Mouse (Mus musculus): Measurements from ENCODE around the gene Jak1.

DNA sequence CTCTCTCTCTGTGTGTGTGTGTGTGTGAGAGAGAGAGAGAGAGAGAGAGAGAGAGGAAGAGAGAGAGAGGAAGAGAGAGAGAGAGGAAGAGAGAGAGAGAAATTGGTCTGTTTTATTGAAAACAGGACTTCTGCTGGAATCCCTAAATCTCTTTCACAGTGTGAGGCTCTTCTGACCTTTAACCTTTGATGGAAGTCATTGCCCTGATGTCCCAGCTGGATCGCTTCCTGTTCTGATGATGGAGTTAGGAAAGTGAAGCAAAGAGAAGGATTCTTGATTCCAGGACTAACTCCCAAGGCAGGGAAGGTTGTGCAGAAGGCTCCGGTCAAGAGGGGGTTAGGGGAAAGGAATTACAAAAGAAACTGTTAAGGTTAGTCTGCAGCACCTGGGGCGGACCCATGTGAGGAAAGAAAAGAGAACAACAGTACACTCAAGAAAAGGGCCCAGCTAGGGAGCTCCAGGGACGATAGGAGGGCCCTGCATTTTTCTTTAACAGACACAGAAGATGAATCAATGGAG, 35.4 kb upstream of the Jak1 start:
- no peak for TF ChIP-seq CTCF (IDR thresholded peaks at IDR 0.05; ENCODE audit: insufficient read depth, low read length)
- no peak for TF ChIP-seq POLR2A (IDR thresholded peaks at IDR 0.05; ENCODE audit: borderline replicate concordance, extremely low read depth, low read depth, low read length)

Data from lung, adult 2 months (tissue).